ENCODE assay signal across 8 mouse cellular contexts in genomic region chr5:66617921-66618460, GRCm38 (mm10). TPM values are rescaled to one million over a fixed set of nuclear protein-coding genes. Genes with fewer than 3 reads are reported as not detected.
DNase-seq lines count a peak whose midpoint lies in the region; ATAC-seq and TF ChIP-seq lines count a peak whose summit lies in the region.

No protein-coding gene starts in this region.

- H3K4me3 ChIP-seq in lung, embryonic 15.5 days: peak overlapping the region; percentile 88
- H3K4me3 ChIP-seq in embryonic facial prominence, embryonic 15.5 days (replicated peaks): peak overlapping the region; percentile 91
- peak overlapping the region; percentile 89 for H3K4me3 ChIP-seq in hindbrain, embryonic 15.5 days
- H3K4me3 ChIP-seq in olfactory bulb, adult 2 months (ENCODE audit: insufficient read depth, low read depth, low read length): peak overlapping the region; percentile 88

- H3K27me3 ChIP-seq in lung, embryonic 15.5 days: no peaks in the 10 kb centered on the region
- no peaks in the 10 kb centered on the region for H3K27me3 ChIP-seq in embryonic facial prominence, embryonic 15.5 days
- H3K27me3 ChIP-seq in hindbrain, embryonic 15.5 days: no peaks in the 10 kb centered on the region

- DNase-seq in lung, postnatal 25 days (ENCODE audit: low spot score): no peak
- DNase-seq in adrenal gland, postnatal 25 days: peak; percentile 57
- peak; percentile 52 for DNase-seq in liver
- no peak for DNase-seq in retina, embryonic 14.5 days (ENCODE audit: low spot score)

- no peaks in the 10 kb centered on the region for H3K9me3 ChIP-seq in lung, embryonic 15.5 days
- no peaks in the 10 kb centered on the region for H3K9me3 ChIP-seq in embryonic facial prominence, embryonic 15.5 days (replicated peaks)
- no peaks in the 10 kb centered on the region for H3K9me3 ChIP-seq in hindbrain, embryonic 15.5 days

- peak overlapping the region; percentile 99 for H3K27ac ChIP-seq in lung, embryonic 15.5 days
- H3K27ac ChIP-seq in embryonic facial prominence, embryonic 15.5 days (replicated peaks): peak overlapping the region; percentile 98
- H3K27ac ChIP-seq in hindbrain, embryonic 15.5 days (replicated peaks): peak overlapping the region; percentile 95
- H3K27ac ChIP-seq in olfactory bulb, adult 2 months (ENCODE audit: insufficient read depth, low read depth, low read length): peak overlapping the region; percentile 58; the same call in 1 of the 2 replicates

- no peaks in the 10 kb centered on the region for H3K36me3 ChIP-seq in lung, embryonic 15.5 days
- H3K36me3 ChIP-seq in embryonic facial prominence, embryonic 15.5 days: no peaks in the 10 kb centered on the region
- no peaks in the 10 kb centered on the region for H3K36me3 ChIP-seq in hindbrain, embryonic 15.5 days

- 0% methylated on average over 49 of the region's 54 CpGs for WGBS in lung, embryonic 15.5 days
- 0% methylated on average over 54 of the region's 54 CpGs for WGBS in embryonic facial prominence, embryonic 15.5 days
- under 1% methylated on average over 54 of the region's 54 CpGs for WGBS in hindbrain, embryonic 15.5 days
- under 1% methylated on average over 53 of the region's 54 CpGs for WGBS in olfactory bulb, adult 2 months

- peak overlapping the region; percentile 75 for H3K4me2 ChIP-seq in lung, embryonic 15.5 days
- H3K4me2 ChIP-seq in embryonic facial prominence, embryonic 15.5 days (replicated peaks): peak overlapping the region; percentile 86
- peak overlapping the region; percentile 67 for H3K4me2 ChIP-seq in hindbrain, embryonic 15.5 days

- no peak for TF ChIP-seq CTCF in olfactory bulb, adult 2 months (IDR thresholded peaks at IDR 0.05; ENCODE audit: insufficient read depth, low read depth, low read length)

- peak; percentile 52 for ATAC-seq in lung, embryonic 15.5 days (ENCODE audit: borderline replicate concordance, extremely low read depth, low FRiP score, low TSS enrichment)
- ATAC-seq in embryonic facial prominence, embryonic 15.5 days (ENCODE audit: insufficient number of reproducible peaks, low FRiP score, low TSS enrichment, low read depth): peak; percentile 48
- ATAC-seq in hindbrain, embryonic 15.5 days (ENCODE audit: low FRiP score, low read depth): peak; percentile 66

- no peak for TF ChIP-seq POLR2A in olfactory bulb, adult 2 months (IDR thresholded peaks at IDR 0.05; ENCODE audit: insufficient read depth, low read depth, low read length)

- peak overlapping the region; percentile 94 for H3K9ac ChIP-seq in lung, embryonic 15.5 days
- peak overlapping the region; percentile 94 for H3K9ac ChIP-seq in embryonic facial prominence, embryonic 15.5 days
- H3K9ac ChIP-seq in hindbrain, embryonic 15.5 days: peak overlapping the region; percentile 89

- H3K4me1 ChIP-seq in lung, embryonic 15.5 days: peaks cover 59% of the 10 kb centered on the region
- peaks cover 56% of the 10 kb centered on the region for H3K4me1 ChIP-seq in embryonic facial prominence, embryonic 15.5 days
- H3K4me1 ChIP-seq in hindbrain, embryonic 15.5 days (replicated peaks): peaks cover 51% of the 10 kb centered on the region
- peaks cover 16% of the 10 kb centered on the region for H3K4me1 ChIP-seq in olfactory bulb, adult 2 months (ENCODE audit: control insufficient read depth, insufficient read depth, low read length)

RNA-seq across cellular contexts. Expression of gene Apbb2, which starts 0.6 kb away (rescaled TPM):
- polyA plus RNA-seq in lung, embryonic 15.5 days (2015; fragmentation: Nextera tagmentation; extraction: Ambion mirVana): 44.0 and 49.8 TPM in 2 replicates
- total RNA-seq in adrenal gland, postnatal 25 days (2021): 80.6 and 88.3 TPM in 2 replicates
- 43.6 and 54.7 TPM in 2 replicates for polyA plus RNA-seq in embryonic facial prominence, embryonic 15.5 days (2015; fragmentation: Nextera tagmentation; extraction: Ambion mirVana)
- polyA plus RNA-seq in hindbrain, embryonic 15.5 days (2015; fragmentation: Nextera tagmentation; extraction: Ambion mirVana): 108 and 124 TPM in 2 replicates
- polyA plus RNA-seq in olfactory bulb, adult 2 months (2012; ENCODE audit: insufficient read depth, insufficient read length, low replicate concordance, missing spikeins): not detected in 2 replicates

RNA-seq across cellular contexts. Expression of gene Uchl1, which starts 57.9 kb away (rescaled TPM):
- polyA plus RNA-seq in lung, embryonic 15.5 days (2015; fragmentation: Nextera tagmentation; extraction: Ambion mirVana): 71.5 and 81.2 TPM in 2 replicates
- total RNA-seq in adrenal gland, postnatal 25 days (2021): 56.6 and 75.0 TPM in 2 replicates
- polyA plus RNA-seq in embryonic facial prominence, embryonic 15.5 days (2015; fragmentation: Nextera tagmentation; extraction: Ambion mirVana): 49.6 and 64.0 TPM in 2 replicates
- 1,684 and 1,722 TPM in 2 replicates for polyA plus RNA-seq in hindbrain, embryonic 15.5 days (2015; fragmentation: Nextera tagmentation; extraction: Ambion mirVana)
- not detected in 2 replicates for polyA plus RNA-seq in olfactory bulb, adult 2 months (2012; ENCODE audit: insufficient read depth, insufficient read length, low replicate concordance, missing spikeins)

Comparison
In these comparisons a context has a peak if more than half of its experiments do, and no peak if none do; other contexts are left out.
1. DNase-seq: peak in adrenal gland, postnatal 25 days (single experiment) and liver (single experiment); none in lung, postnatal 25 days (single experiment) and retina, embryonic 14.5 days (single experiment).
2. RNA of gene Apbb2, which starts 0.6 kb away (polyA plus RNA-seq): 108 to 124 TPM in hindbrain, embryonic 15.5 days, 43.6 to 54.7 TPM in embryonic facial prominence, embryonic 15.5 days and 44.0 to 49.8 TPM in lung, embryonic 15.5 days; not detected in olfactory bulb, adult 2 months; every median in the first group is over 10 times any median in the second.
3. Peak in every context shown above with its lines, with median percentiles within 50 percentile points of each other: ATAC-seq, H3K27ac ChIP-seq, H3K4me2 ChIP-seq, H3K4me3 ChIP-seq and H3K9ac ChIP-seq.